Mouse (Mus musculus) olfactory bulb, adult 2 months (tissue): ENCODE data around the gene Tes.

Experiments
- CTCF ChIP-seq: fragments of 200-500 bp; IDR thresholded peaks from 2 replicates; pipeline ENCODE4 v1.5.1; 2012; ENCODE audit warnings: low read depth, mild to moderate bottlenecking, low read length, moderate library complexity; ENCODE audit not compliant: insufficient read depth
- POLR2A ChIP-seq: fragments of 200-500 bp; IDR thresholded peaks from 2 replicates; pipeline ENCODE4 v1.6.1; 2012; ENCODE audit warnings: mild to moderate bottlenecking, low read depth, low read length, moderate library complexity; ENCODE audit not compliant: insufficient read depth

DNA sequence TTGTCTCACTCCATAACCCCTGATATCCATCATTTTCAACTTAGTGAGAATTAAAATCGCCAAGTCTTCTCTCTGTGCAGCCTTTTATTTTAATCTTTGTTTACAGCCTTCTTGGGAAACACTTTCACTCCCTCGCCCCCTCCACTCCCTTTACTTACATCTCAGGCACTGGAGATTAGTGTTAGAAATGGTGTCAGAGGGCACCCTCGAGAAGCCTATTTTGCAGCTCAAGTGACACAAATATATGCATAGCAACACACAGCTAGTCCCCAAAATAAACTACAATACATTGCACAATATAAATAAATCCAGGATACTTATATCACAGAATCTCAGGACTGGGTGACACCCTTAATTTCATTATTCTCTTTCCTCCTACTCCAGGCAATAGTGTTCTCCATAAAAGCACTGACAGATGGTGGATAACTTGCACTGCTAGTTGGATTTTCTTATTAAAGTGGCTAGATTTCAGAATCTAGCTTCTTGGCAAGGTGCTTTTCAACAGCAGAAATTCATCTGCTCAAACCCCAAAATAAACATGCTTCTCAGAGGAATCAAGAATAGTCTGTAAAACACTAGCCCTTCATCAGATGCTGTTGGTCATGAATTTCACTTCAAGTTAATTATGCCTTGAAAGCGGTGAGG is 86.2 kb downstream of the Tes start:
- TF ChIP-seq CTCF (no peak), POLR2A (no peak)
